Mouse (Mus musculus): ENCODE data around the gene Galt. TPM values are rescaled to one million over a fixed set of nuclear protein-coding genes. Genes with fewer than 3 reads are reported as not detected.
"Not testable (repeated sequence)": the region's sequence is repeated elsewhere in the genome, so short reads cannot be mapped to it uniquely, and the experiment has no call there.

Galt gene
- polyA plus RNA-seq, 1 experiment from 2014 or later, result 39.7 TPM

DNA sequence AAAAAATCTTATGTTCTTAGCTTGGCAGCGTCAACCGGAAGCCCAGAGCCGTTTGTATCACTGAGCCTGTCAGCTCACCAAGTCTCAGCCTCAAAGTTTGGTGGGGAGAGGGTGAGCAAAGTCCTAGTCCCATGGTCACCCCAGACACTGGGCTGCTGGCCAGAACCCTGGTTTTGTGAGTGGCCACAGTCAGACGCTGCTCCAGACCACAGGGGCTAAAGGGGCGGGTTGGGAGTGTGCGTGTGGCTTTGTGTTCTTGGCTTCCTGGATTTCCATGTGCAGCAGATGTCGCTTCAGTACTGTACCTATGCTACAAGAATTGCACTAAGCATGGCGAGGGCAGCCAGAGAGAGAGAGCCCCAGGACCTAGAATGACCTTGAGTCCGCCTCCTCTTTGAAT, 4.2 kb downstream of the Galt start:
- H3K9ac ChIP-seq (replicated peaks; ENCODE audit: low read depth), result no peak overlapping the region
- no peak for ATAC-seq

DNA sequence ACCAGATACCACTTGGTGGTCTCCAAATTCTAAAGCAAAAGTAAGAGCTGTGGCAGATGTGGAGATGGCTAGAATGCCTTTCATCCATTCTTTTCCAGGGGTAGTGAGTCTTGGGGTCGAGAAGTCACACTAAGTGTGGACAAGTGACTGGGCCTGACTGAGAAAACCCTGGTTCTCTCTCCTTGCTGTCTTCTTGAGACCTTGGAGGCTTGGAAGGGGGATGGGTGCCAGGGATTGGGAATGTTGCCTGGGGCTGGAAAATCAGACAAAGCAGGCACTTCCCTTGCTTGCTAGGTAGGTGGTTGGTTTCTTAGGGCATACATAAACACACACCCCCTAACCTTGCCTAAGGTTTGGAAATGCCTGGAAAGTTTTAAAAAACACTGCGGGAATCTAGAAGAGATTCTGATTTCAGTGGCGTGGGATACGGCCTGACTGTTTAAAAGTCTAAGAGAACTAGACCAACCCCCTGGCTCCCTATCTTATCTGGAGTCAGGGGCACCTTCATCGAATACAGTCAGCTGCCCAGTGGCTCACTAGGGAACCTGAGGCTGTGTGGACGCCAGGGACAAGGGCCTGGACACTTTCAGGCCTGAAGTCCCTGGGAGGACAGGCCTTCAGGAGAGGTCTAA, 4.7 kb downstream of the Galt start:
- Histone ChIP-seq H3K4me1 (ENCODE audit: insufficient read depth, low read depth, low read length) (peaks cover 17% of the 10 kb centered on the region; the same call in 1 of the 2 replicates), H3K4me2 (replicated peaks; ENCODE audit: low read depth, low read length) (peak overlapping the region; percentile 57), H3K9me3 (ENCODE audit: low read length) (no peaks in the 10 kb centered on the region), H3K36me3 (ENCODE audit: insufficient read depth, low read length) (no peaks in the 10 kb centered on the region), H3K27ac (ENCODE audit: low read length) (peak overlapping the region; percentile 92), H3K27me3 (replicated peaks; ENCODE audit: insufficient read depth, low read length) (no peaks in the 10 kb centered on the region), H3K9ac (replicated peaks; ENCODE audit: low read depth) (peak overlapping the region; percentile 46), H3K4me3 (ENCODE audit: low read depth, low read length) (no peak overlapping the region)
- peak; percentile 5 for DNase-seq (ENCODE audit: low spot score)
- no peak for TF ChIP-seq CTCF (IDR thresholded peaks at IDR 0.05)
- TF ChIP-seq EP300 (IDR thresholded peaks at IDR 0.05), result no peak
- WGBS, result 24% methylated on average over 6 of the region's 6 CpGs
- no peak for ATAC-seq

More for the DNA sequence above, 4.2 kb downstream of the Galt start:
- WGBS, result 71% methylated on average over 9 of the region's 9 CpGs
- H3K4me3 ChIP-seq (ENCODE audit: low read depth, low read length), result no peak overlapping the region
- H3K4me2 ChIP-seq (replicated peaks; ENCODE audit: low read depth, low read length), result no peak overlapping the region
- peak overlapping the region; percentile 92 for H3K27ac ChIP-seq (ENCODE audit: low read length)
- peaks cover 17% of the 10 kb centered on the region; the same call in 1 of the 2 replicates for H3K4me1 ChIP-seq (ENCODE audit: insufficient read depth, low read depth, low read length)
- H3K36me3 ChIP-seq (ENCODE audit: insufficient read depth, low read length), result no peaks in the 10 kb centered on the region
- no peaks in the 10 kb centered on the region for H3K27me3 ChIP-seq (replicated peaks; ENCODE audit: insufficient read depth, low read length)
- peak; percentile 12 for DNase-seq (ENCODE audit: low spot score)
- no peaks in the 10 kb centered on the region for H3K9me3 ChIP-seq (ENCODE audit: low read length)
- no peak for TF ChIP-seq EP300 (IDR thresholded peaks at IDR 0.05)
- TF ChIP-seq CTCF (IDR thresholded peaks at IDR 0.05), result no peak

DNA sequence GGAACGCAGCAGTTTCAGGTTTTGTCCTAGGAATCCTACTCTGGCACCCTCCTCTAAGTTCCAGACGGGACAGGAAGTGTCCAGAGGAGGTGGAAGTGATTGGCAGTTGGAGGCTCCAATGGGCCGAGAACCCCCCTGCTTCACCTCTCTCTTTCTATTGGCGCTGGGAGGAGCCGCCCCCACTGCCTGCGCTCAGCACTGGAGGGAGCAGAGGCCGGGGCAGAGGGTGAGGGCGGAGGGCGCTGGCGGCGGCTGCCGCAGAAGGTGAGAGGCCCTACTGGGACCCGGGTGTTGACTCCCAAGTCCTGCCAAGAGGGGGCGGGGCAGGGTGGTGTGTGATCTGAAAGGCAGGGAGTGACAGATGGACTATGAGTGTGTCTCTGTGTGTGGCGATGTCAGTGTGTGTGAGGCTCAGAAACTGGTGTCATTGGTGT, 5.3 kb downstream of the Galt start:
- DNase-seq (ENCODE audit: low spot score) (peak; percentile 98), ATAC-seq (peak; percentile 95)
- WGBS, result 0% methylated on average over 13 of the region's 15 CpGs
- Histone ChIP-seq H3K27me3 (replicated peaks; ENCODE audit: insufficient read depth, low read length) (no peaks in the 10 kb centered on the region), H3K9me3 (ENCODE audit: low read length) (no peaks in the 10 kb centered on the region), H3K4me2 (replicated peaks; ENCODE audit: low read depth, low read length) (peak overlapping the region; percentile 57), H3K36me3 (ENCODE audit: insufficient read depth, low read length) (no peaks in the 10 kb centered on the region), H3K27ac (ENCODE audit: low read length) (peak overlapping the region; percentile 92), H3K4me1 (ENCODE audit: insufficient read depth, low read depth, low read length) (peaks cover 17% of the 10 kb centered on the region; the same call in 1 of the 2 replicates), H3K9ac (replicated peaks; ENCODE audit: low read depth) (peak overlapping the region; percentile 46), H3K4me3 (ENCODE audit: low read depth, low read length) (peak overlapping the region; percentile 41)
- TF ChIP-seq EP300 (IDR thresholded peaks at IDR 0.05) (0 out of 2 replicates have a peak, but pooled peaks have one; percentile 9), CTCF (IDR thresholded peaks at IDR 0.05) (peak; percentile 50)

DNA sequence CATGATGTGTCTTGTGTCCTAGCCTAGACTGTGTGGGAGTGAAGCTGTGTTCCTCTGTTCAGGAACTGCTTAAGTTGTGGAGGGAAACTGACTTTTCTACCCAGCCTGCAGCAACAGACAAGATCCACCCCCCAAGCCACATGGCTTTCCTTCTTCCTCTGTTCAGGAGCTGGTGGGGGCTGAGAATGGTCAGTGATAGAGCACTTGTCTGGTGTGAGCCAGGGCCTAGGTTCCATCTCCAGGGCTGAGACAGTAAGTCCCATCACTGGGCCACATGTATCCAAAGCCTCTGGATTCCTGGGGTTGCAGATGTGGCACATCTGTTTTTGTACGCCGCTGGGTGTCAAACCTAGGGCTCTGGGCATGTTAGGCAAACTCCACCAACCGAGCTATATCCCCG, 5.9 kb downstream of the Galt start:
- ATAC-seq, result peak; percentile 16; the same call in 1 of the 2 replicates
- Histone ChIP-seq H3K4me3 (ENCODE audit: low read depth, low read length) (peak overlapping the region; percentile 41), H3K27me3 (replicated peaks; ENCODE audit: insufficient read depth, low read length) (no peaks in the 10 kb centered on the region), H3K27ac (ENCODE audit: low read length) (peak overlapping the region; percentile 92), H3K36me3 (ENCODE audit: insufficient read depth, low read length) (no peaks in the 10 kb centered on the region), H3K4me1 (ENCODE audit: insufficient read depth, low read depth, low read length) (peaks cover 17% of the 10 kb centered on the region; the same call in 1 of the 2 replicates), H3K9ac (replicated peaks; ENCODE audit: low read depth) (peak overlapping the region; percentile 32; the same call in 1 of the 2 replicates), H3K4me2 (replicated peaks; ENCODE audit: low read depth, low read length) (peak overlapping the region; percentile 57), H3K9me3 (ENCODE audit: low read length) (no peaks in the 10 kb centered on the region)
- TF ChIP-seq EP300 (IDR thresholded peaks at IDR 0.05) (no peak), CTCF (IDR thresholded peaks at IDR 0.05) (no peak)
- no peak for DNase-seq (ENCODE audit: low spot score)
- 61% methylated on average over 4 of the region's 4 CpGs for WGBS

- ATAC-seq (no peak), DNase-seq (ENCODE audit: low spot score) (peak; percentile 32)
- H3K4me2 ChIP-seq (replicated peaks; ENCODE audit: low read depth, low read length), result peak overlapping the region; percentile 57
- H3K9me3 ChIP-seq (ENCODE audit: low read length), result no peaks in the 10 kb centered on the region
- peak overlapping the region; percentile 92 for H3K27ac ChIP-seq (ENCODE audit: low read length)
- peaks cover 13% of the 10 kb centered on the region; the same call in 1 of the 2 replicates for H3K4me1 ChIP-seq (ENCODE audit: insufficient read depth, low read depth, low read length)
- no peaks in the 10 kb centered on the region for H3K36me3 ChIP-seq (ENCODE audit: insufficient read depth, low read length)
- H3K27me3 ChIP-seq (replicated peaks; ENCODE audit: insufficient read depth, low read length), result no peaks in the 10 kb centered on the region
- H3K4me3 ChIP-seq (ENCODE audit: low read depth, low read length), result no peak overlapping the region
- no peak overlapping the region for H3K9ac ChIP-seq (replicated peaks; ENCODE audit: low read depth)
- TF ChIP-seq EP300 (IDR thresholded peaks at IDR 0.05) (no peak), CTCF (IDR thresholded peaks at IDR 0.05) (no peak)
Observed at GRCm38 (mm10) chr4:41761680-41762079, 6.7 kb downstream of the Galt start.

- TF ChIP-seq EP300 (IDR thresholded peaks at IDR 0.05) (no peak), CTCF (IDR thresholded peaks at IDR 0.05) (no peak)
- Histone ChIP-seq H3K4me3 (ENCODE audit: low read depth, low read length) (no peak overlapping the region), H3K9me3 (ENCODE audit: low read length) (no peaks in the 10 kb centered on the region), H3K4me2 (replicated peaks; ENCODE audit: low read depth, low read length) (peak overlapping the region; percentile 11; the same call in 1 of the 2 replicates), H3K4me1 (ENCODE audit: insufficient read depth, low read depth, low read length) (peaks cover 13% of the 10 kb centered on the region; the same call in 1 of the 2 replicates), H3K9ac (replicated peaks; ENCODE audit: low read depth) (no peak overlapping the region), H3K27ac (ENCODE audit: low read length) (peak overlapping the region; percentile 92), H3K36me3 (ENCODE audit: insufficient read depth, low read length) (no peaks in the 10 kb centered on the region), H3K27me3 (replicated peaks; ENCODE audit: insufficient read depth, low read length) (no peaks in the 10 kb centered on the region)
- peak; percentile 15 for DNase-seq (ENCODE audit: low spot score)
- ATAC-seq, result no peak
- 41% methylated on average over 7 of the region's 8 CpGs for WGBS
Observed at GRCm38 (mm10) chr4:41762099-41762687, 7.2 kb downstream of the Galt start.

DNA sequence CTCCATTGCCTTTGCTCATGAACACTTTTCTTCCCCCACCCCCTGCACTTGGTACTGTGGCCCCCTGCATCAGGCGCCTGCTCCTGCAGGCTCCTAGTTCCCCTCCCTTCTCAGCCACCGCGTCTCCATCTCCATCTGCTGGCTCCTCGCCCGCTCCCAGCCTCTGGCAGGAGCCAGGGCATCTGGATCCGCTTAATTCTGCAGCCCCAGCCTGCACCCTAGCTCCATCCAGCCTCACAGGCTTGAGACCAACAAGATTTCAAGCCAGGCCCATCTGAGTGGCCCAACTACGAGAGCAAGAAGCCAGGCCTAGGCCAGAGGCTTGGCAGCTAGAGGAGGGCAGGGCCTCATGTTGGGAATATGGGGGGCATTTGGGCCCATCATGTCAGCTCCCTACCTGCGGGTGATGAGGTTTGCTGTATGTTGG, 7.7 kb downstream of the Galt start:
- H3K36me3 ChIP-seq (ENCODE audit: insufficient read depth, low read length); H3K27ac ChIP-seq (ENCODE audit: low read length); ATAC-seq; H3K9me3 ChIP-seq (ENCODE audit: low read length); H3K9ac ChIP-seq (replicated peaks; ENCODE audit: low read depth); H3K4me3 ChIP-seq (ENCODE audit: low read depth, low read length); H3K27me3 ChIP-seq (replicated peaks; ENCODE audit: insufficient read depth, low read length): not testable (repeated sequence)
- H3K4me2 ChIP-seq (replicated peaks; ENCODE audit: low read depth, low read length), result 0 out of 2 replicates have a peak overlapping the region, but pooled peaks have one; percentile 11
- 47% methylated on average over 8 of the region's 8 CpGs for WGBS
- H3K4me1 ChIP-seq (ENCODE audit: insufficient read depth, low read depth, low read length), result peaks cover 13% of the 10 kb centered on the region; the same call in 1 of the 2 replicates
- DNase-seq (ENCODE audit: low spot score), result peak; percentile 23

- not testable (repeated sequence) for H3K9me3 ChIP-seq (ENCODE audit: low read length); H3K27ac ChIP-seq (ENCODE audit: low read length); H3K9ac ChIP-seq (replicated peaks; ENCODE audit: low read depth); H3K27me3 ChIP-seq (replicated peaks; ENCODE audit: insufficient read depth, low read length); ATAC-seq; H3K4me3 ChIP-seq (ENCODE audit: low read depth, low read length); H3K36me3 ChIP-seq (ENCODE audit: insufficient read depth, low read length); DNase-seq (ENCODE audit: low spot score); H3K4me2 ChIP-seq (replicated peaks; ENCODE audit: low read depth, low read length)
- WGBS, result 79% methylated on average over 3 of the region's 6 CpGs
- H3K4me1 ChIP-seq (ENCODE audit: insufficient read depth, low read depth, low read length), result peaks cover 13% of the 10 kb centered on the region; the same call in 1 of the 2 replicates
Observed at GRCm38 (mm10) chr4:41763176-41763575, 8.1 kb downstream of the Galt start.

GRCm38 (mm10) chr4:41767301-41767700, 12.3 kb downstream of the Galt start:
- H3K36me3 ChIP-seq (ENCODE audit: insufficient read depth, low read length); ATAC-seq; H3K4me1 ChIP-seq (ENCODE audit: insufficient read depth, low read depth, low read length); H3K9me3 ChIP-seq (ENCODE audit: low read length); H3K27me3 ChIP-seq (replicated peaks; ENCODE audit: insufficient read depth, low read length); H3K4me2 ChIP-seq (replicated peaks; ENCODE audit: low read depth, low read length); H3K4me3 ChIP-seq (ENCODE audit: low read depth, low read length); H3K9ac ChIP-seq (replicated peaks; ENCODE audit: low read depth); DNase-seq (ENCODE audit: low spot score); H3K27ac ChIP-seq (ENCODE audit: low read length): not testable (repeated sequence)
- WGBS, result 80% methylated on average over 10 of the region's 10 CpGs

Measured in lung, postnatal 0 days (tissue).